Mouse (Mus musculus): ENCODE results near the gene Ano8. TPM values are rescaled to one million over a fixed set of nuclear protein-coding genes. Genes with fewer than 3 reads are reported as not detected.

The Ano8 gene
- polyA plus RNA-seq, 1 experiment from 2014 or later = 3.0 TPM

Other genes with a start within 250 kb of the Ano8 start
- 24.0 and 27.5 TPM in 2 replicates for gene Myo9b, start 213.2 kb downstream of the Ano8 start, polyA plus RNA-seq (2015; fragmentation: Nextera tagmentation; extraction: Ambion mirVana)
- gene Haus8, start 213.0 kb downstream of the Ano8 start, polyA plus RNA-seq (2015; fragmentation: Nextera tagmentation; extraction: Ambion mirVana) = 53.6 and 58.0 TPM in 2 replicates
- gene Use1, start 119.1 kb downstream of the Ano8 start, polyA plus RNA-seq (2015; fragmentation: Nextera tagmentation; extraction: Ambion mirVana) = 115 and 118 TPM in 2 replicates
- 4.2 and 5.4 TPM in 2 replicates for gene Ocel1, start 114.7 kb downstream of the Ano8 start, polyA plus RNA-seq (2015; fragmentation: Nextera tagmentation; extraction: Ambion mirVana)
- 43.8 and 46.6 TPM in 2 replicates for gene Nr2f6, start 104.0 kb downstream of the Ano8 start, polyA plus RNA-seq (2015; fragmentation: Nextera tagmentation; extraction: Ambion mirVana)
- gene Ushbp1, start 90.2 kb downstream of the Ano8 start, polyA plus RNA-seq (2015; fragmentation: Nextera tagmentation; extraction: Ambion mirVana) = 7.4 and 7.8 TPM in 2 replicates
- 88.9 and 104 TPM in 2 replicates for gene Babam1, start 89.1 kb downstream of the Ano8 start, polyA plus RNA-seq (2015; fragmentation: Nextera tagmentation; extraction: Ambion mirVana)
- 44.4 and 45.0 TPM in 2 replicates for gene Ankle1, start 80.0 kb downstream of the Ano8 start, polyA plus RNA-seq (2015; fragmentation: Nextera tagmentation; extraction: Ambion mirVana)
- 61.4 and 69.5 TPM in 2 replicates for gene Abhd8, start 22.3 kb downstream of the Ano8 start, polyA plus RNA-seq (2015; fragmentation: Nextera tagmentation; extraction: Ambion mirVana)
- gene Mrpl34, start 21.0 kb downstream of the Ano8 start, polyA plus RNA-seq (2015; fragmentation: Nextera tagmentation; extraction: Ambion mirVana) = 146 and 148 TPM in 2 replicates
- 109 and 113 TPM in 2 replicates for gene Dda1, start 16.8 kb downstream of the Ano8 start, polyA plus RNA-seq (2015; fragmentation: Nextera tagmentation; extraction: Ambion mirVana)
- 22.4 and 23.5 TPM in 2 replicates for gene Gtpbp3, start 2.1 kb upstream of the Ano8 start, polyA plus RNA-seq (2015; fragmentation: Nextera tagmentation; extraction: Ambion mirVana)
- 47.3 and 52.2 TPM in 2 replicates for gene Plvap, start 25.8 kb upstream of the Ano8 start, polyA plus RNA-seq (2015; fragmentation: Nextera tagmentation; extraction: Ambion mirVana)
- gene Ccdc194, start 39.7 kb upstream of the Ano8 start, polyA plus RNA-seq (2015; fragmentation: Nextera tagmentation; extraction: Ambion mirVana) = 0.77 and 1.1 TPM in 2 replicates
- 18.0 and 22.0 TPM in 2 replicates for gene Bst2, start 51.5 kb upstream of the Ano8 start, polyA plus RNA-seq (2015; fragmentation: Nextera tagmentation; extraction: Ambion mirVana)
- gene Mvb12a, start 57.0 kb upstream of the Ano8 start, polyA plus RNA-seq (2015; fragmentation: Nextera tagmentation; extraction: Ambion mirVana) = 77.1 and 82.4 TPM in 2 replicates
- gene Tmem221, start 72.9 kb upstream of the Ano8 start, polyA plus RNA-seq (2015; fragmentation: Nextera tagmentation; extraction: Ambion mirVana) = 0.55 and 1.1 TPM in 2 replicates
- not detected in 2 replicates for gene Nxnl1, start 80.6 kb upstream of the Ano8 start, polyA plus RNA-seq (2015; fragmentation: Nextera tagmentation; extraction: Ambion mirVana)
- 47.8 and 59.4 TPM in 2 replicates for gene Slc27a1, start 82.9 kb upstream of the Ano8 start, polyA plus RNA-seq (2015; fragmentation: Nextera tagmentation; extraction: Ambion mirVana)
- 224 and 244 TPM in 2 replicates for gene Pgls, start 106.2 kb upstream of the Ano8 start, polyA plus RNA-seq (2015; fragmentation: Nextera tagmentation; extraction: Ambion mirVana)
- gene Fam129c, start 111.7 kb upstream of the Ano8 start, polyA plus RNA-seq (2015; fragmentation: Nextera tagmentation; extraction: Ambion mirVana) = 4.8 and 7.7 TPM in 2 replicates
- 75.5 and 78.2 TPM in 2 replicates for gene Colgalt1, start 125.0 kb upstream of the Ano8 start, polyA plus RNA-seq (2015; fragmentation: Nextera tagmentation; extraction: Ambion mirVana)
- 0.87 and 1.2 TPM in 2 replicates for gene Unc13a, start 185.8 kb upstream of the Ano8 start, polyA plus RNA-seq (2015; fragmentation: Nextera tagmentation; extraction: Ambion mirVana)
- 3.7 and 3.9 TPM in 2 replicates for gene Jak3, start 190.3 kb upstream of the Ano8 start, polyA plus RNA-seq (2015; fragmentation: Nextera tagmentation; extraction: Ambion mirVana)
- 0.89 TPM in 1 of 2 replicates, not detected in the other for gene Insl3, start 203.3 kb upstream of the Ano8 start, polyA plus RNA-seq (2015; fragmentation: Nextera tagmentation; extraction: Ambion mirVana)
- 0.63 and 0.89 TPM in 2 replicates for gene B3gnt3, start 215.8 kb upstream of the Ano8 start, polyA plus RNA-seq (2015; fragmentation: Nextera tagmentation; extraction: Ambion mirVana)
- 4.3 and 5.5 TPM in 2 replicates for gene Fcho1, start 239.8 kb upstream of the Ano8 start, polyA plus RNA-seq (2015; fragmentation: Nextera tagmentation; extraction: Ambion mirVana)

All from embryonic facial prominence, embryonic 13.5 days (tissue).